Mouse (Mus musculus): ENCODE data around the gene Nub1. TPM values are rescaled to one million over a fixed set of nuclear protein-coding genes. Genes with fewer than 3 reads are reported as not detected.

Nub1 gene
- total and polyA plus RNA-seq, 2 experiments: 19.6 to 20.2 TPM

- Histone ChIP-seq H3K4me1 (ENCODE audit: control insufficient read depth, insufficient read depth, low read length) (peaks cover 4% of the 10 kb centered on the region; the same call in 1 of the 2 replicates), H3K27ac (replicated peaks; ENCODE audit: insufficient read depth, low read depth, low read length) (no peak overlapping the region), H3K27me3 (ENCODE audit: control insufficient read depth, insufficient read depth, low read length) (no peaks in the 10 kb centered on the region), H3K36me3 (ENCODE audit: control insufficient read depth, insufficient read depth, low read length) (no peaks in the 10 kb centered on the region), H3K9ac (ENCODE audit: low read depth, low read length) (no peak overlapping the region), H3K79me2 (ENCODE audit: control insufficient read depth, insufficient read depth, low read length) (no peaks in the 10 kb centered on the region), H3K4me3 (ENCODE audit: insufficient read depth, low read depth, low read length) (no peak overlapping the region)
- TF ChIP-seq CTCF (IDR thresholded peaks at IDR 0.05; ENCODE audit: low read depth, low read length) (no peak), POLR2A (IDR thresholded peaks at IDR 0.05; ENCODE audit: extremely low read depth, insufficient read depth, low read length) (no peak)
- DNase-seq (ENCODE audit: extremely low read depth, low read depth, low spot score): no peak
- WGBS: 74% methylated on average over 5 of the region's 5 CpGs
Measured at GRCm38 (mm10) chr5:24749731-24750130, 64.4 kb downstream of the Nub1 start.

GRCm38 (mm10) chr5:24750321-24751304, 65.3 kb downstream of the Nub1 start:
- 0 out of 2 replicates have a peak, but pooled peaks have one; percentile 32 for TF ChIP-seq POLR2A (IDR thresholded peaks at IDR 0.05; ENCODE audit: extremely low read depth, insufficient read depth, low read length)
- peak; percentile 87 for TF ChIP-seq CTCF (IDR thresholded peaks at IDR 0.05; ENCODE audit: low read depth, low read length)
- DNase-seq (ENCODE audit: extremely low read depth, low read depth, low spot score): peak; percentile 35
- whole genome bisulfite sequencing: 3% methylated on average over 58 of the region's 59 CpGs
- Histone ChIP-seq H3K9ac (ENCODE audit: low read depth, low read length) (peak overlapping the region; percentile 76), H3K36me3 (ENCODE audit: control insufficient read depth, insufficient read depth, low read length) (no peaks in the 10 kb centered on the region), H3K79me2 (ENCODE audit: control insufficient read depth, insufficient read depth, low read length) (no peaks in the 10 kb centered on the region), H3K4me3 (ENCODE audit: insufficient read depth, low read depth, low read length) (peak overlapping the region; percentile 68), H3K4me1 (ENCODE audit: control insufficient read depth, insufficient read depth, low read length) (peaks cover 4% of the 10 kb centered on the region; the same call in 1 of the 2 replicates), H3K27me3 (ENCODE audit: control insufficient read depth, insufficient read depth, low read length) (no peaks in the 10 kb centered on the region), H3K27ac (replicated peaks; ENCODE audit: insufficient read depth, low read depth, low read length) (peak overlapping the region; percentile 42)

GRCm38 (mm10) chr5:24751305-24752174, 66.2 kb downstream of the Nub1 start:
- DNase-seq (ENCODE audit: extremely low read depth, low read depth, low spot score): peak; percentile 29
- Histone ChIP-seq H3K79me2 (ENCODE audit: control insufficient read depth, insufficient read depth, low read length) (no peaks in the 10 kb centered on the region), H3K27ac (replicated peaks; ENCODE audit: insufficient read depth, low read depth, low read length) (peak overlapping the region; percentile 28), H3K4me1 (ENCODE audit: control insufficient read depth, insufficient read depth, low read length) (peaks cover 4% of the 10 kb centered on the region; the same call in 1 of the 2 replicates), H3K4me3 (ENCODE audit: insufficient read depth, low read depth, low read length) (peak overlapping the region; percentile 68), H3K36me3 (ENCODE audit: control insufficient read depth, insufficient read depth, low read length) (no peaks in the 10 kb centered on the region), H3K27me3 (ENCODE audit: control insufficient read depth, insufficient read depth, low read length) (no peaks in the 10 kb centered on the region), H3K9ac (ENCODE audit: low read depth, low read length) (peak overlapping the region; percentile 76)
- 8% methylated on average over 25 of the region's 25 CpGs for WGBS
- 0 out of 2 replicates have a peak, but pooled peaks have one; percentile 6 for TF ChIP-seq CTCF (IDR thresholded peaks at IDR 0.05; ENCODE audit: low read depth, low read length)
- no peak for TF ChIP-seq POLR2A (IDR thresholded peaks at IDR 0.05; ENCODE audit: extremely low read depth, insufficient read depth, low read length)

GRCm38 (mm10) chr5:24752175-24752498, 66.8 kb downstream of the Nub1 start:
- no peak for TF ChIP-seq POLR2A (IDR thresholded peaks at IDR 0.05; ENCODE audit: extremely low read depth, insufficient read depth, low read length)
- TF ChIP-seq CTCF (IDR thresholded peaks at IDR 0.05; ENCODE audit: low read depth, low read length): no peak
- WGBS: 24% methylated on average over 2 of the region's 2 CpGs
- no peak for DNase-seq (ENCODE audit: extremely low read depth, low read depth, low spot score)
- Histone ChIP-seq H3K27ac (replicated peaks; ENCODE audit: insufficient read depth, low read depth, low read length) (no peak overlapping the region), H3K36me3 (ENCODE audit: control insufficient read depth, insufficient read depth, low read length) (no peaks in the 10 kb centered on the region), H3K4me1 (ENCODE audit: control insufficient read depth, insufficient read depth, low read length) (peaks cover 6% of the 10 kb centered on the region), H3K79me2 (ENCODE audit: control insufficient read depth, insufficient read depth, low read length) (no peaks in the 10 kb centered on the region), H3K9ac (ENCODE audit: low read depth, low read length) (0 out of 2 replicates have a peak overlapping the region, but pooled peaks have one; percentile 76), H3K27me3 (ENCODE audit: control insufficient read depth, insufficient read depth, low read length) (no peaks in the 10 kb centered on the region), H3K4me3 (ENCODE audit: insufficient read depth, low read depth, low read length) (no peak overlapping the region)

GRCm38 (mm10) chr5:24756931-24757330, 71.6 kb downstream of the Nub1 start:
- peak; percentile 71 for DNase-seq (ENCODE audit: extremely low read depth, low read depth, low spot score)
- WGBS: 30% methylated on average over 3 of the region's 3 CpGs
- H3K4me3 ChIP-seq (ENCODE audit: insufficient read depth, low read depth, low read length): no peak overlapping the region

More at GRCm38 (mm10) chr5:24756931-24757330, 71.6 kb downstream of the Nub1 start:
- Histone ChIP-seq H3K79me2 (ENCODE audit: control insufficient read depth, insufficient read depth, low read length) (no peaks in the 10 kb centered on the region), H3K27ac (replicated peaks; ENCODE audit: insufficient read depth, low read depth, low read length) (no peak overlapping the region), H3K36me3 (ENCODE audit: control insufficient read depth, insufficient read depth, low read length) (no peaks in the 10 kb centered on the region), H3K4me1 (ENCODE audit: control insufficient read depth, insufficient read depth, low read length) (peaks cover 3% of the 10 kb centered on the region; the same call in 1 of the 2 replicates), H3K27me3 (ENCODE audit: control insufficient read depth, insufficient read depth, low read length) (no peaks in the 10 kb centered on the region), H3K9ac (ENCODE audit: low read depth, low read length) (no peak overlapping the region)
- TF ChIP-seq POLR2A (IDR thresholded peaks at IDR 0.05; ENCODE audit: extremely low read depth, insufficient read depth, low read length) (no peak), CTCF (IDR thresholded peaks at IDR 0.05; ENCODE audit: low read depth, low read length) (no peak)
